Mouse (Mus musculus) forebrain, embryonic 10.5 days (tissue): ENCODE measurements around the gene Gm42674. TPM values are rescaled to one million over a fixed set of nuclear protein-coding genes. Genes with fewer than 3 reads are reported as not detected.
A peak's percentile ranks its signal among the peaks of the same experiment; 100 is the strongest.

Experiments
- DNase-seq: peaks from one replicate; pipeline ENCODE4 v3.0.0-alpha.2; 2017; ENCODE audit warnings: low spot score; ENCODE audit errors: extremely low spot score
- H3K27ac ChIP-seq: fragments of 300-500 bp; sonication (generic); 2 replicates; pipeline ENCODE4 v1.5.1; 2016; ENCODE audit warnings: mild to moderate bottlenecking
- H3K27me3 ChIP-seq: fragments of 300-500 bp; sonication (generic); 2 replicates; pipeline ENCODE4 v1.6.1; 2016; ENCODE audit warnings: mild to moderate bottlenecking; ENCODE audit not compliant: poor library complexity, severe bottlenecking
- H3K36me3 ChIP-seq: fragments of 300-500 bp; sonication (generic); replicated peaks from 2 replicates; pipeline ENCODE4 v1.6.1; 2016; ENCODE audit warnings: mild to moderate bottlenecking, moderate library complexity
- H3K4me1 ChIP-seq: fragments of 300-500 bp; sonication (generic); 2 replicates; pipeline ENCODE4 v1.6.1; 2016
- H3K4me3 ChIP-seq: fragments of 300-500 bp; sonication (generic); 2 replicates; pipeline ENCODE4 v1.5.1; 2016; ENCODE audit warnings: mild to moderate bottlenecking, moderate library complexity
- H3K9me3 ChIP-seq: fragments of 300-500 bp; sonication (generic); 2 replicates; pipeline ENCODE4 v1.6.1; 2016; ENCODE audit warnings: mild to moderate bottlenecking, moderate library complexity
- WGBS: fragments of 180-500 bp; shearing (Covaris S2); methylation state at CpG from one replicate; pipeline ENCODE4 v1.1.7; 2016; 5-methylcytosine and 5-hydroxymethylcytosine counted together
- polyA plus RNA-seq: library from polyadenylated mRNA; unstranded; fragments of >200 nt; fragmentation: Nextera tagmentation; extraction: Ambion mirVana; gene quantifications from 2 replicates; pipeline ENCODE4 v1.2.1, GENCODE M21; 2016

The Gm42674 gene
- polyA plus RNA-seq, 1 experiment from 2014 or later, result not detected

GRCm38 (mm10) chr3:90603623-90604022 lies 1.9 kb downstream of the Gm42674 start, which contains the start of gene S100a4:
S100a4 (plus strand) TSS chr3:90603771.
- WGBS, result 61% methylated on average over 3 of the region's 3 CpGs
- Histone ChIP-seq H3K36me3 (no peaks in the 10 kb centered on the region), H3K27me3 (no peaks in the 10 kb centered on the region), H3K9me3 (no peaks in the 10 kb centered on the region), H3K27ac (peak within 1 kb of the TSS; percentile 62), H3K4me1 (peaks cover 24% of the 10 kb centered on the region), H3K4me3 (no peak within 1 kb of the TSS)
- no peak for DNase-seq

GRCm38 (mm10) chr3:90604416-90604815 lies 2.7 kb downstream of the Gm42674 start:
- H3K27ac ChIP-seq, result peak overlapping the region; percentile 62
- H3K4me1 ChIP-seq, result peaks cover 24% of the 10 kb centered on the region
- H3K36me3 ChIP-seq, result no peaks in the 10 kb centered on the region
- H3K4me3 ChIP-seq, result no peak overlapping the region
- no peaks in the 10 kb centered on the region for H3K9me3 ChIP-seq
- no peaks in the 10 kb centered on the region for H3K27me3 ChIP-seq
- 83% methylated on average over 4 of the region's 4 CpGs for WGBS
- no peak for DNase-seq

GRCm38 (mm10) chr3:90605049-90605448 lies 3.3 kb downstream of the Gm42674 start:
- WGBS, result 87% methylated on average over 3 of the region's 3 CpGs
- DNase-seq, result no peak
- Histone ChIP-seq H3K9me3 (no peaks in the 10 kb centered on the region), H3K4me1 (peaks cover 24% of the 10 kb centered on the region), H3K36me3 (no peaks in the 10 kb centered on the region), H3K4me3 (no peak overlapping the region), H3K27ac (peak overlapping the region; percentile 62; the same call in 1 of the 2 replicates), H3K27me3 (no peaks in the 10 kb centered on the region)

- Histone ChIP-seq H3K4me3 (no peak overlapping the region), H3K27ac (peak overlapping the region; percentile 56), H3K4me1 (peaks cover 24% of the 10 kb centered on the region), H3K36me3 (no peaks in the 10 kb centered on the region), H3K9me3 (no peaks in the 10 kb centered on the region), H3K27me3 (no peaks in the 10 kb centered on the region)
- WGBS, result 69% methylated on average over 2 of the region's 2 CpGs
- DNase-seq, result no peak
Measured at GRCm38 (mm10) chr3:90605736-90606135, 4.0 kb downstream of the Gm42674 start.

- peak overlapping the region; percentile 56 for H3K27ac ChIP-seq
- WGBS, result 91% methylated on average over 6 of the region's 6 CpGs
Measured at GRCm38 (mm10) chr3:90606185-90606584, 4.5 kb downstream of the Gm42674 start.

GRCm38 (mm10) chr3:90607361-90607760 lies 5.7 kb downstream of the Gm42674 start:
- WGBS, result 82% methylated on average over 3 of the region's 3 CpGs
- H3K4me3 ChIP-seq, result no peak overlapping the region
- no peaks in the 10 kb centered on the region for H3K9me3 ChIP-seq
- no peaks in the 10 kb centered on the region for H3K36me3 ChIP-seq
- no peaks in the 10 kb centered on the region for H3K27me3 ChIP-seq
- peaks cover 24% of the 10 kb centered on the region for H3K4me1 ChIP-seq
- no peak overlapping the region for H3K27ac ChIP-seq
- no peak for DNase-seq

More at GRCm38 (mm10) chr3:90606185-90606584, 4.5 kb downstream of the Gm42674 start:
- H3K9me3 ChIP-seq, result no peaks in the 10 kb centered on the region
- H3K36me3 ChIP-seq, result no peaks in the 10 kb centered on the region
- H3K27me3 ChIP-seq, result no peaks in the 10 kb centered on the region
- peaks cover 24% of the 10 kb centered on the region for H3K4me1 ChIP-seq
- DNase-seq, result peak; percentile 49
- H3K4me3 ChIP-seq, result no peak overlapping the region

GRCm38 (mm10) chr3:90608223-90608622 lies 6.5 kb downstream of the Gm42674 start, which contains the start of gene S100a5:
S100a5 (plus strand) TSS chr3:90608523.
- no peaks in the 10 kb centered on the region for H3K9me3 ChIP-seq
- peaks cover 2% of the 10 kb centered on the region for H3K27me3 ChIP-seq
- H3K36me3 ChIP-seq, result no peaks in the 10 kb centered on the region
- no peak for DNase-seq
- no peak within 1 kb of the TSS for H3K4me3 ChIP-seq
- H3K4me1 ChIP-seq, result peaks cover 30% of the 10 kb centered on the region
- H3K27ac ChIP-seq, result no peak within 1 kb of the TSS
- 73% methylated on average over 3 of the region's 3 CpGs for WGBS

GRCm38 (mm10) chr3:90609102-90609501 lies 7.4 kb downstream of the Gm42674 start:
- no peak for DNase-seq
- Histone ChIP-seq H3K27ac (no peak overlapping the region), H3K27me3 (peaks cover 11% of the 10 kb centered on the region), H3K4me3 (no peak overlapping the region), H3K36me3 (no peaks in the 10 kb centered on the region), H3K9me3 (no peaks in the 10 kb centered on the region), H3K4me1 (peaks cover 32% of the 10 kb centered on the region)

GRCm38 (mm10) chr3:90611494-90611893 lies 9.8 kb downstream of the Gm42674 start:
- Histone ChIP-seq H3K4me1 (peaks cover 14% of the 10 kb centered on the region), H3K4me3 (no peak overlapping the region), H3K9me3 (no peaks in the 10 kb centered on the region), H3K27me3 (peaks cover 17% of the 10 kb centered on the region), H3K36me3 (no peaks in the 10 kb centered on the region), H3K27ac (no peak overlapping the region)
- no peak for DNase-seq
- 82% methylated on average over 3 of the region's 3 CpGs for WGBS

- Histone ChIP-seq H3K9me3 (no peaks in the 10 kb centered on the region), H3K27ac (no peak overlapping the region), H3K4me3 (no peak overlapping the region), H3K36me3 (no peaks in the 10 kb centered on the region), H3K27me3 (peaks cover 17% of the 10 kb centered on the region), H3K4me1 (peaks cover 14% of the 10 kb centered on the region)
- 58% methylated on average over 4 of the region's 4 CpGs for WGBS
- no peak for DNase-seq
Measured at GRCm38 (mm10) chr3:90612061-90612460, 10.4 kb downstream of the Gm42674 start.

GRCm38 (mm10) chr3:90612728-90613291 lies 11.1 kb downstream of the Gm42674 start, which contains the start of gene S100a6:
S100a6 (plus strand) TSS chr3:90612882.
- under 1% methylated on average over 23 of the region's 23 CpGs for WGBS

GRCm38 (mm10) chr3:90613461-90614147 lies 11.9 kb downstream of the Gm42674 start:
- WGBS, result 63% methylated on average over 7 of the region's 7 CpGs
- no peaks in the 10 kb centered on the region for H3K36me3 ChIP-seq
- H3K4me3 ChIP-seq, result peak overlapping the region; percentile 55
- 0 out of 2 replicates have a peak overlapping the region, but pooled peaks have one; percentile 68 for H3K27ac ChIP-seq
- H3K4me1 ChIP-seq, result peaks cover 14% of the 10 kb centered on the region
- H3K27me3 ChIP-seq, result peaks cover 17% of the 10 kb centered on the region
- H3K9me3 ChIP-seq, result no peaks in the 10 kb centered on the region
- DNase-seq, result no peak

More at GRCm38 (mm10) chr3:90612728-90613291, 11.1 kb downstream of the Gm42674 start, which contains the start of gene S100a6:
- Histone ChIP-seq H3K36me3 (no peaks in the 10 kb centered on the region), H3K4me1 (peaks cover 14% of the 10 kb centered on the region), H3K4me3 (peak within 1 kb of the TSS; percentile 55), H3K27me3 (peaks cover 17% of the 10 kb centered on the region), H3K9me3 (no peaks in the 10 kb centered on the region), H3K27ac (peak within 1 kb of the TSS; percentile 68)
- peak; percentile 68 for DNase-seq

GRCm38 (mm10) chr3:90614148-90614530 lies 12.4 kb downstream of the Gm42674 start:
- H3K4me1 ChIP-seq, result peaks cover 14% of the 10 kb centered on the region
- no peaks in the 10 kb centered on the region for H3K36me3 ChIP-seq
- 90% methylated on average over 6 of the region's 6 CpGs for WGBS
- H3K9me3 ChIP-seq, result no peaks in the 10 kb centered on the region
- H3K27me3 ChIP-seq, result peaks cover 17% of the 10 kb centered on the region
- no peak overlapping the region for H3K4me3 ChIP-seq
- H3K27ac ChIP-seq, result no peak overlapping the region
- DNase-seq, result no peak
